Mouse (Mus musculus) limb, embryonic 13.5 days (tissue): ENCODE measurements at regions not wholly inside any gene's neighbourhood (a gene's known extent, or its start where the extent isn't known, plus 50 kb on each side); places are given as distances from the start of the nearest gene placed in this dataset.

Experiments used
- ATAC-seq: fragments of 200-750 bp; cut with Nextera tagmentation; 2 replicates; pipeline ENCODE4 v1.8.0; 2017; ENCODE audit warnings: low read depth, moderate number of reproducible peaks, moderate TSS enrichment; ENCODE audit not compliant: low FRiP score
- H3K27ac ChIP-seq: fragments of 300-500 bp; sonication (generic); 2 replicates; pipeline ENCODE4 v1.5.1; 2015; ENCODE audit warnings: inconsistent platforms, mild to moderate bottlenecking, moderate library complexity
- H3K27me3 ChIP-seq: fragments of 300-500 bp; sonication (generic); 2 replicates; pipeline ENCODE4 v1.6.1; 2015; ENCODE audit warnings: mild to moderate bottlenecking, inconsistent platforms
- H3K36me3 ChIP-seq: fragments of 300-500 bp; sonication (generic); 2 replicates; pipeline ENCODE4 v1.6.1; 2015; ENCODE audit warnings: inconsistent platforms, mild to moderate bottlenecking, moderate library complexity
- H3K4me1 ChIP-seq: fragments of 300-500 bp; sonication (generic); 2 replicates; pipeline ENCODE4 v1.6.1; 2015; ENCODE audit warnings: inconsistent platforms
- H3K4me2 ChIP-seq: fragments of 300-500 bp; sonication (generic); replicated peaks from 2 replicates; pipeline ENCODE4 v1.6.1; 2015; ENCODE audit warnings: inconsistent platforms, mild to moderate bottlenecking, moderate library complexity
- H3K4me3 ChIP-seq: fragments of 300-500 bp; sonication (generic); 2 replicates; pipeline ENCODE4 v1.5.1; 2015; ENCODE audit warnings: moderate library complexity, mild to moderate bottlenecking, inconsistent platforms
- H3K9ac ChIP-seq: fragments of 300-500 bp; sonication (generic); 2 replicates; pipeline ENCODE4 v1.6.1; 2015; ENCODE audit warnings: mild to moderate bottlenecking, inconsistent platforms
- H3K9me3 ChIP-seq: fragments of 300-500 bp; sonication (generic); 2 replicates; pipeline ENCODE4 v1.6.1; 2016; ENCODE audit warnings: inconsistent platforms
- WGBS: fragments of 180-500 bp; shearing (Covaris S2); methylation state at CpG from one replicate; pipeline ENCODE4 v1.1.7; 2015; 5-methylcytosine and 5-hydroxymethylcytosine counted together

DNA sequence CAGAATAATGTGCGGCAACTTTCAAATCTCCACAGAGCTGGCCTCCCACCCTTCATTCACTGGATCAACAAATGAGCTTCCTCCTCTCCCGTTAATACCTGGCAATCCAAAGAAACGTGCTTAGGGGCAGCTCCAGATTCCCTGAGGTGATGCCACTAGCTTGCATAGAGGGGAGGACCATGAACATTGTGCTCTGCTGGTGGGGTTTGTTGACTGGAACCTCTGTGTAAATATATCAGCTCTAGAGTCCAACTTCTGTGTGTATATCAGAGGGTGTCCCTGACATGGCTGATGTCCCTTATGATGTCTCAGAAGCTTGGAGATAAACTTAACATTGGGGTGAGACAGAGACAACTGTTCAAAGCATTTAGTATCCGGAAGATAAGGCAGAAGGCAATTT, 209.6 kb upstream of the Prep start:
- H3K36me3 ChIP-seq, result no peaks in the 10 kb centered on the region
- H3K4me3 ChIP-seq, result no peak overlapping the region
- 76% methylated on average over 4 of the region's 4 CpGs for WGBS
- peaks cover 13% of the 10 kb centered on the region for H3K4me1 ChIP-seq
- no peaks in the 10 kb centered on the region for H3K9me3 ChIP-seq
- H3K9ac ChIP-seq, result no peak overlapping the region
- no peak overlapping the region for H3K27ac ChIP-seq
- peaks cover 22% of the 10 kb centered on the region for H3K27me3 ChIP-seq
- no peak overlapping the region for H3K4me2 ChIP-seq
- ATAC-seq, result no peak

DNA sequence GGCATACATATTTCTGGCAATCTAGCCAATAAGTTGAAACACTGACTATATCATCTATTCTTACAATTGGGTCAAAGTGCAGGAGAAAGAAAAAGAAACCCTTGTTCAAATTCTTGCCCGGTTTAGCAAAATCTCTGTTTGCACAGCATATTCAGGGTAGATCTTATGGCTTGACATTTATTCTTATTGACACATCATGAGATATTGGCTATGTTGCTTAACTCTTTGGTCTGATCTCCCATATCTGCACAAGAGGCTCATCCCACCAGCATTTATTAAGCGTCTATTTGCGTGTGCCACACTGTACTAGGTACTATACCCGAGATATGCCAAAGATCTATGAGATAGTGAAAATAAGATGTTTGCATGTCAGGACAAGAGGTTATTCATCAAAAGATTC, 212.9 kb upstream of the Prep start:
- Histone ChIP-seq H3K27ac (no peak overlapping the region), H3K36me3 (no peaks in the 10 kb centered on the region), H3K4me1 (no peaks in the 10 kb centered on the region), H3K4me3 (no peak overlapping the region), H3K9ac (no peak overlapping the region), H3K27me3 (peaks cover 15% of the 10 kb centered on the region), H3K4me2 (no peak overlapping the region), H3K9me3 (no peaks in the 10 kb centered on the region)
- 95% methylated on average over 4 of the region's 4 CpGs for WGBS
- ATAC-seq, result no peak

DNA sequence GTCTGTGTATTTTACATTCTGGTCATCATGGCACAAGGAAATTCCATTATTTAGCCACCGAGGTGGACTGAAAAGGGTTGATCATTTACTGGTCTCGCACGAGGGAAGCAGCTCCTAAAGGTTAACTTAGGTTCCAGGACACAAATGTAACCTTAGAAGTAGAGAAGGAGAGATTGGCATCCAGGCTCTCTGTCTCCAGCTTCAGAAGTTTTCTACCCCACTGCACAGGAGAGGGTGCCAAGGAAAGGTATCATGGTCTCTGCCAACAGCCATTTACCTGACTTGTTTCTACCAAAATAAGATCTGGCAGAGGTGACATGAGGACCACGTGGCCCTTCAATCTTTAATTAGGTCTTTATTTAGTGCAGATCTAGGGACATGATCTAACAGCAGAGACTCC, 218.0 kb upstream of the Prep start:
- Histone ChIP-seq H3K4me3 (no peak overlapping the region), H3K36me3 (no peaks in the 10 kb centered on the region), H3K27ac (no peak overlapping the region), H3K9ac (no peak overlapping the region), H3K4me2 (no peak overlapping the region), H3K9me3 (no peaks in the 10 kb centered on the region), H3K27me3 (peaks cover 10% of the 10 kb centered on the region; the same call in 1 of the 2 replicates), H3K4me1 (no peaks in the 10 kb centered on the region)
- WGBS, result 79% methylated on average over 4 of the region's 4 CpGs
- ATAC-seq, result no peak

DNA sequence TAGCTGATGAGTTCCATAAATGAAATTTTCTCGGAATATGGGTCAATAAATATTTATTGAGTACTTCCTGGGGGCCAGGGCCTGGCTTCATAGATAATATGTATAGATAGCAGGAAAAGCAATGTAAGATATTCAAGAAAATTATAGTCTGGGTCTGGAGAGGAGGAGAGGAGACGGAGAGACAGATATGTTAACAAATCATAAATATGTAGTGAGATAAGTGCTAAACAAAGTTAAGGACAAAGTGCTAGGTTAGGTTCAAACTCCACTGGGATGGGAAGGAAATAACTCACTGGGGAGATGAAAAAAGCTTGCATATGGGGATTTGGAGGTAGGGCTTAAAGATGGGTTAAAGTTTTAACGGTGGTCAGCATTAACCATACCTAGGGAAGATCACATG, 220.2 kb upstream of the Prep start:
- no peak overlapping the region for H3K4me3 ChIP-seq
- H3K4me1 ChIP-seq, result no peaks in the 10 kb centered on the region
- no peak overlapping the region for H3K27ac ChIP-seq
- WGBS, result 82% methylated on average over 3 of the region's 3 CpGs
- no peaks in the 10 kb centered on the region for H3K36me3 ChIP-seq
- H3K9me3 ChIP-seq, result no peaks in the 10 kb centered on the region
- H3K9ac ChIP-seq, result no peak overlapping the region
- peaks cover 18% of the 10 kb centered on the region for H3K27me3 ChIP-seq
- ATAC-seq, result no peak
- no peak overlapping the region for H3K4me2 ChIP-seq

DNA sequence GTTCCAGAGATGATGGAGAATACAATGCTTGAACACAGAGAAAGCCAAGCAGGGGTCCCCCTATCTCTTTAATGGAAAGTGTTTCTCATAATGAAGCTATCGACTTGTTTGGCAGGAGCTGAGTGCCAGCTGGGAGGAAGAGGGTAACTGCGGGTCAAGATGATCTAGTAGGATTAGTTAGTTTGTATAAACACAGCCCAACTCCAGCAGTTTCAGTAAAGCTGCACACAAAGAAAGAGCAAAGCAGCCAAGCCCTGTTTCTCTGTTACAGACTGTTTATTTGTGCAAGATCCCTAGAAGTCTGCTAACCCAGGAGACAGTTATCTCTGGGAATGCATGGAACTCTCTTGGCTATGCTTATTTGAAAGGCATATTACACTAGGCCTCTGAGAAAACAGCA, 220.9 kb upstream of the Prep start:
- Histone ChIP-seq H3K27me3 (peaks cover 24% of the 10 kb centered on the region), H3K36me3 (no peaks in the 10 kb centered on the region), H3K4me3 (no peak overlapping the region), H3K9me3 (no peaks in the 10 kb centered on the region), H3K4me2 (no peak overlapping the region), H3K9ac (no peak overlapping the region), H3K4me1 (no peaks in the 10 kb centered on the region), H3K27ac (no peak overlapping the region)
- WGBS, result 25% methylated on average over 2 of the region's 2 CpGs
- ATAC-seq, result no peak

DNA sequence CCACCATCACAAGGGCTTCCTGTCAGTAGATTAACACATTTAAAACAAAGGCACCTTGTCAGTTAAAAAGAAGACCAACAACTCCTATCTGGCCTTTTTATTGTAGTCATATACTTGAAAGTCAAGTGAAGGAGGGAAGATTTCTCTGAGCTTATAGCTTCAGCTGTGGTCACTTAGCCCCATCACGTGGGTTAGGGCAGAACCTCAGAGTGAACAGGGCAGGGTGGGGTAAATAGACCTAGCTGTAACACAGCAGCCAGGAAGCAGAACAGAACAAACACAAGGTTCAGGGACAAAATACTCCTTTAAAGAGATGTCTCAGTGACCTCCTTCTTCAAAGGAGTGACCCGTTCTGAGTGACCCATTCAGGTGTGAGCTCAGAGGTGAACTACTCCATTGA, 226.6 kb upstream of the Prep start:
- Histone ChIP-seq H3K4me2 (no peak overlapping the region), H3K9me3 (no peaks in the 10 kb centered on the region), H3K27ac (no peak overlapping the region), H3K4me3 (no peak overlapping the region), H3K9ac (no peak overlapping the region), H3K4me1 (no peaks in the 10 kb centered on the region), H3K27me3 (peaks cover 61% of the 10 kb centered on the region), H3K36me3 (no peaks in the 10 kb centered on the region)
- no peak for ATAC-seq
- WGBS, result 73% methylated on average over 2 of the region's 2 CpGs

DNA sequence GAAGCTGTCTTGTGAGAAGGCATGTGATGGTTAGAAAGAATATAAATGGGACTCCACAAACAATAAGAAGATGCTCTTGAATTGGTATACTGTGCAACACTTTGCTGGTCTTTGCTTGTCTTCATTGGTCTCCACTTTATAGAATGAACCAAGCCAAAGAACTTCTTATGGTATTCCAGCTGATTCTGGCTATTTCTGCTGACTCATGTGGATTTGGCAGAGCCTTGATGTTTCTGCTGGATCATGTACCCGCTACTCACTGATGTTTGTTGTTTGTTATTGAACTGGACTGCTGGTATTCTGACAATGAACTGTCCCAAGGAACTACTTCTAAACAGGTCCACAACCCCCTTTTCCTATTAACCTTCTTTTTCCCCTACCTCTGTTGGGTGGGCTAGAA, 234.5 kb upstream of the Prep start:
- no peak overlapping the region for H3K4me3 ChIP-seq
- H3K4me2 ChIP-seq, result no peak overlapping the region
- no peaks in the 10 kb centered on the region for H3K9me3 ChIP-seq
- peaks cover 49% of the 10 kb centered on the region for H3K27me3 ChIP-seq
- ATAC-seq, result no peak
- H3K27ac ChIP-seq, result no peak overlapping the region
- no peaks in the 10 kb centered on the region for H3K36me3 ChIP-seq
- WGBS, result 95% methylated on average over 1 of the region's 1 CpGs
- no peak overlapping the region for H3K9ac ChIP-seq
- no peaks in the 10 kb centered on the region for H3K4me1 ChIP-seq

DNA sequence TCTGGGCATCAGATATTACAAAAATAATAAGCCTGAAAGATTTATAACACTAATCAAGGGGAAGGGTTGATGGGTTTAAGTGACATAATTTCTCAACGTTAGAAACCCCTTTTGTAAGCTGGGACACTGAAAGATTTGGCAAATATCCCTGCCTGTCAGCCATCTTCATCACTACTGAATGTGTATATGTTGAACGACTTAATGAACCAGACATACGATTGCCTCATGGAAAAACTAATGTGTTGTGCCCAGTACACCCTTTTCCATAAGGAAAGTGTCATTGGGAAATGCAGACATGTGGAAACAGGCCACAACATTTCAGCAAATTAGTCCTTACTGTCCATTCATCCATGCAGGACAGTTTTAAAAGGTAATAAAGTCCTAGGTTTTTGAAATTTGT, 240.7 kb upstream of the Prep start:
- peaks cover 32% of the 10 kb centered on the region for H3K27me3 ChIP-seq
- no peak overlapping the region for H3K4me3 ChIP-seq
- no peaks in the 10 kb centered on the region for H3K9me3 ChIP-seq
- no peak overlapping the region for H3K9ac ChIP-seq
- WGBS, result 71% methylated on average over 3 of the region's 3 CpGs
- ATAC-seq, result no peak
- no peaks in the 10 kb centered on the region for H3K4me1 ChIP-seq
- no peaks in the 10 kb centered on the region for H3K36me3 ChIP-seq
- no peak overlapping the region for H3K4me2 ChIP-seq
- no peak overlapping the region for H3K27ac ChIP-seq

DNA sequence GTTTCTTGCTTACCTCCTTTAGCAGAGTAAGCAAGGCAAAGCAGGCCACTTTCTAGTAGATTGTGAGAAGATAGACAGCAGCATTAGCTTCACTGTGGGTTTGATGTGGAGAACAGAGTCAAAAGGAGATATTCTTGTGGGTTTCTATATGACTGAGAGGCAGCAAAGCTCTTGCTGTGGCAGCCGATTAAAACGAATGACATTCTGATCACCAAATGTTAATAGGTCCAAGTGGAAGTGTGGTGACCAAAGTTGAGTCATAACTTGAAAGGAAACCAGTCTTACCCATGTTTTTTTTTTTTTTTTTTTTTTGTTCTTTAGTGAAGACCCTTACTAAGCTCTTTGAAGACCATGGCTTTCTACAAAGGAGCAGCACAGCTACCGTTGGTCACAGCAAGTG, 245.3 kb upstream of the Prep start:
- Histone ChIP-seq H3K4me3 (no peak overlapping the region), H3K9ac (no peak overlapping the region), H3K9me3 (no peaks in the 10 kb centered on the region), H3K4me2 (no peak overlapping the region), H3K27me3 (peaks cover 17% of the 10 kb centered on the region), H3K27ac (no peak overlapping the region), H3K36me3 (no peaks in the 10 kb centered on the region), H3K4me1 (no peaks in the 10 kb centered on the region)
- WGBS, result 88% methylated on average over 3 of the region's 3 CpGs
- ATAC-seq, result no peak

DNA sequence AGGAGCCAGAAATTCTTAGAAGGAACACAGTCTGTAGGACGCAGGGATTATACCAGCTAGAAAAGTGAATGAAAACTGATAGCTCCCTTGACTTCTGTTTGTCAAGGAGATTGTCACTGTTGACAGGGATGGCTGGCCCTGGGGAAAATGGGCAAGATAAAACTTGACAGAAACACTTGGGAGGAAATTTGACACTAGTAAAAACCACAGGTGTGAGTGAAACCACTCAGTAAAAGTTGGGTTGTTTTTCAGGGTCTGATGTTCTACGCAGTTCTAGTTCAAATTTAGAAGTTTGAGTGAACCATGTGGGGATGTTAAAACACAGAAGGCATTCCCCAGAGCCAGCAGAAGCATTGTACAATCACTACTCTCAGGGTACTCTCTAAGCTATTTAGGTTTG, 246.6 kb upstream of the Prep start:
- peaks cover 15% of the 10 kb centered on the region for H3K27me3 ChIP-seq
- H3K27ac ChIP-seq, result no peak overlapping the region
- no peaks in the 10 kb centered on the region for H3K4me1 ChIP-seq
- no peaks in the 10 kb centered on the region for H3K9me3 ChIP-seq
- ATAC-seq, result no peak
- no peaks in the 10 kb centered on the region for H3K36me3 ChIP-seq
- H3K9ac ChIP-seq, result no peak overlapping the region
- H3K4me2 ChIP-seq, result no peak overlapping the region
- H3K4me3 ChIP-seq, result no peak overlapping the region
- WGBS, result 57% methylated on average over 2 of the region's 2 CpGs

DNA sequence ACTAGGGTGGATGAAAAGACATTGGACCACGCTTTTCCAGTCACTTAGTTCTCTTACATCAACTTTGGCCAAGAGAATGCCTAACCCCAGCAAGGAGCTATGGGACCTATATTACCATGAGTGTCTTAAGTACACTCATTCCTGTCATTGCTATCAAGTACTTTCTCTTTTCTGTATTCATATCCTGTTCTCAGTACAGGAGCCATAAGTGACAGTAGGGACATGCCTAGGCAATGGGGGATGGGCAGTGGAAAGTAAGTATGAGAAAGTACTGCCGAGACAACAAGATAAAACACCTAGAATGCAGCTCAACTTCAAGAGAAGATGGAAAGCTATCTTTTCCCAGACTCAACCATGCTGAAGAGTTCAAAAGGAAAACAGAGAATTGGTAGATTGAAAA, 247.6 kb upstream of the Prep start:
- Histone ChIP-seq H3K4me2 (no peak overlapping the region), H3K4me1 (no peaks in the 10 kb centered on the region), H3K27ac (no peak overlapping the region), H3K9ac (no peak overlapping the region), H3K27me3 (peaks cover 15% of the 10 kb centered on the region), H3K36me3 (no peaks in the 10 kb centered on the region), H3K4me3 (no peak overlapping the region), H3K9me3 (no peaks in the 10 kb centered on the region)
- WGBS, result 93% methylated on average over 2 of the region's 2 CpGs
- ATAC-seq, result no peak

DNA sequence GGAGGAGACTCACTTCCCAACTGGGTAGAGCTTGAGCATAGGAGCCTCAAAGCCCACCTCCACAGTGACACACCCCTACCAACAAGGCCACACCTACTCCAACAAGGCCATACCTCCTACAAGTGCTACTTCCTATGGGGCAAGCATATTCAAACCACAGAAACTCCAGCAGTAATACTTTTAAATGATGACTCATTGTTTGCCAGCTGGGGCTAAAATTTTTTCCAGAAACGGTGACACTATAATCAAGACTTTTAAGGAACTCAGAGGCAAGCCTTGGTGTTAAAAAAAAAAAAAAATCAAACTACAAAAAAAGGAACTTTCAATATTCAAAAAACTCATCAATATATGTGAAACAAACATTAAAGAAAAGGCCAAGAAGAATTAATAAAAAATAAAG, 248.4 kb upstream of the Prep start:
- H3K4me1 ChIP-seq, result no peaks in the 10 kb centered on the region

DNA sequence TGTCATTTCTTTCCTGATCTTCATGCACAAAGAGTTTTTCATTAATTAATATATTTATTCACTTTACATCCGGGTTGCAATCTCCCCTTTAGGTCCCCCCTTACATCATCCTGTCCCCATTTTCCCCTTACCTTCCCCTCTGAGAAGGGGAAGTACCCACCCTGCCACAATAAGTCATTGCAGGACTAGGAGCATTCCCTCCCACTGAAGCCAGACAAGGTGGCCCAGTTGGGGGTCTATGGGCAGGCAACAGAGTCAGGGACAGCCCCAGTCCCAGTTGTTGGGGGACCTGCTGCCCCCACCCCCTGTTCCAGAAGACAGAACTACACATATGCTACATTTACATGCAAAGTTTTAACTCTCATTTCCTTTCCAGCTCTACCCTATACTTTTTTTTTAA, 267.9 kb upstream of the Prdm1 start:
- Histone ChIP-seq H3K4me3 (no peak overlapping the region), H3K4me1 (no peaks in the 10 kb centered on the region), H3K4me2 (no peak overlapping the region), H3K27ac (no peak overlapping the region), H3K27me3 (no peaks in the 10 kb centered on the region), H3K36me3 (no peaks in the 10 kb centered on the region), H3K9ac (no peak overlapping the region), H3K9me3 (no peaks in the 10 kb centered on the region)
- WGBS, result 76% methylated on average over 1 of the region's 1 CpGs
- ATAC-seq, result no peak

More for the DNA sequence above, 248.4 kb upstream of the Prep start:
- peaks cover 12% of the 10 kb centered on the region for H3K27me3 ChIP-seq
- no peak overlapping the region for H3K4me3 ChIP-seq
- no peak overlapping the region for H3K9ac ChIP-seq
- H3K27ac ChIP-seq, result no peak overlapping the region
- no peaks in the 10 kb centered on the region for H3K9me3 ChIP-seq
- no peaks in the 10 kb centered on the region for H3K36me3 ChIP-seq
- H3K4me2 ChIP-seq, result no peak overlapping the region
- no peak for ATAC-seq
- 86% methylated on average over 1 of the region's 1 CpGs for WGBS
